In genomic region chr17:86526016-86526415, GRCm38 (mm10) we compare ENCODE assay signal across 28 mouse cellular contexts. TPM values are rescaled to one million over a fixed set of nuclear protein-coding genes. Genes with fewer than 3 reads are reported as not detected.
"Had no signal": no experiment of that assay in that cellular context is flagged by ENCODE, and none has a peak within 500 bp of the region (broad histone marks: within the 10 kb centered on the region; RNA-seq: fewer than 3 reads in every experiment).

No protein-coding gene starts in this region.

- H3K9me3 ChIP-seq: kidney, embryonic 15.5 days; limb, embryonic 10.5 days; limb, embryonic 13.5 days; midbrain, embryonic 12.5 days; midbrain, embryonic 15.5 days; neural tube, embryonic 13.5 days; stomach, embryonic 15.5 days had no signal

- H3K9ac ChIP-seq: kidney, embryonic 15.5 days; limb, embryonic 13.5 days; liver, embryonic 14.5 days; liver, postnatal 0 days; midbrain, embryonic 12.5 days; midbrain, embryonic 15.5 days; neural tube, embryonic 13.5 days; stomach, embryonic 15.5 days had no signal

- H3K27ac ChIP-seq: kidney, embryonic 15.5 days; limb, embryonic 10.5 days; limb, embryonic 13.5 days; liver, embryonic 14.5 days; macrophage; midbrain, embryonic 12.5 days; midbrain, embryonic 15.5 days; neural tube, embryonic 13.5 days; stomach, embryonic 15.5 days had no signal

- ATAC-seq: intestine, postnatal 0 days; liver, postnatal 0 days; midbrain, embryonic 15.5 days had no signal

- H3K36me3 ChIP-seq: kidney, embryonic 15.5 days; limb, embryonic 10.5 days; limb, embryonic 13.5 days; midbrain, embryonic 12.5 days; midbrain, embryonic 15.5 days; neural tube, embryonic 13.5 days; stomach, embryonic 15.5 days had no signal

- DNase-seq: kidney, adult 8-10 months; kidney, postnatal 10 days; kidney, postnatal 4 days; liver, postnatal 0 days; retina, postnatal 1 day; right cerebral cortex, postnatal 25 days; spleen, adult 18-20 months; thymus, adult 18-20 months; thymus, postnatal 4 days had no signal

- H3K4me3 ChIP-seq: kidney, embryonic 15.5 days; limb, embryonic 10.5 days; limb, embryonic 13.5 days; midbrain, embryonic 12.5 days; midbrain, embryonic 15.5 days; myocyte; neural tube, embryonic 13.5 days; stomach, embryonic 15.5 days had no signal

- H3K27me3 ChIP-seq: kidney, embryonic 15.5 days; limb, embryonic 13.5 days; midbrain, embryonic 12.5 days; midbrain, embryonic 15.5 days; neural tube, embryonic 13.5 days; stomach, embryonic 15.5 days had no signal

- H3K4me1 ChIP-seq: midbrain, embryonic 12.5 days; midbrain, embryonic 15.5 days; neural tube, embryonic 13.5 days had no signal

- H3K4me2 ChIP-seq: kidney, embryonic 15.5 days; limb, embryonic 13.5 days; liver, embryonic 11.5 days; midbrain, embryonic 12.5 days; midbrain, embryonic 15.5 days; neural tube, embryonic 13.5 days; stomach, embryonic 15.5 days had no signal

RNA-seq across cellular contexts. Expression of gene Gm10309, which starts 21.0 kb away (rescaled TPM):
- total RNA-seq: layer of hippocampus, adult 18-20 months; layer of hippocampus, postnatal 14 days; left cerebral cortex, adult 8-10 months; left cerebral cortex, postnatal 25 days; megakaryocyte, adult 5-6 weeks; monocyte, adult 5-6 weeks; neutrophil, adult 5-6 weeks had no signal
- polyA plus RNA-seq: intestine, postnatal 0 days; macrophage had no signal
